Mouse (Mus musculus): ENCODE measurements at regions not wholly inside any gene's neighbourhood (a gene's known extent, or its start where the extent isn't known, plus 50 kb on each side); places are given as distances from the start of the nearest gene placed in this dataset.

DNA sequence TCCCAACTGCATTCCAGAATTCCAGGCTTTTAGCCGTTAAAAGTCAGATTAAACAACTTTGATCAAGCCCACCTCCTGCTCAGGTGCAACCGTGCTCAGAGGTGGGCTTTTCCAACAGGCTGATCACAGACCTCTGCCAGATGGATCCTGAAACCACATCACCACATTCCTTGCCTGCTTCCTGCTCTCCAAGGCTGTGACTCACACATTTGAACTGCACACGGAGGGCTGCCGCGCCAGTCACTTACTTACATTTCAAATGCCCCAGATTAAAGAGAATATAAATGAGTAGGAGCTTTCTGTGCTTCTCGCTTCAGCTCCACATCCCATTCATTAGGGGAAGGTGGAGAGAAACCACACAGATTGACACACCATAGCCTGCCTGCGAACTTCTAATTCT is 367.6 kb downstream of the Rpl36a-ps1 start:
- peak; percentile 37; the same call in 1 of the 2 replicates for ATAC-seq (ENCODE audit: low read depth)
- Histone ChIP-seq H3K36me3 (ENCODE audit: control insufficient read depth, insufficient read depth, low read length) (no peaks in the 10 kb centered on the region), H3K27me3 (replicated peaks; ENCODE audit: control insufficient read depth, insufficient read depth, low read length) (no peaks in the 10 kb centered on the region), H3K4me2 (ENCODE audit: low read depth, low read length) (no peak overlapping the region), H3K27ac (replicated peaks; ENCODE audit: low read depth, low read length) (no peak overlapping the region), H3K4me1 (ENCODE audit: control insufficient read depth, insufficient read depth, low read length) (no peaks in the 10 kb centered on the region), H3K9me3 (ENCODE audit: control insufficient read depth, low read length) (no peaks in the 10 kb centered on the region), H3K4me3 (ENCODE audit: low read depth, low read length) (no peak overlapping the region), H3K9ac (ENCODE audit: low read depth, low read length) (no peak overlapping the region)
- 28% methylated on average over 7 of the region's 7 CpGs for WGBS
- DNase-seq (ENCODE audit: low spot score), result peak; percentile 42

DNA sequence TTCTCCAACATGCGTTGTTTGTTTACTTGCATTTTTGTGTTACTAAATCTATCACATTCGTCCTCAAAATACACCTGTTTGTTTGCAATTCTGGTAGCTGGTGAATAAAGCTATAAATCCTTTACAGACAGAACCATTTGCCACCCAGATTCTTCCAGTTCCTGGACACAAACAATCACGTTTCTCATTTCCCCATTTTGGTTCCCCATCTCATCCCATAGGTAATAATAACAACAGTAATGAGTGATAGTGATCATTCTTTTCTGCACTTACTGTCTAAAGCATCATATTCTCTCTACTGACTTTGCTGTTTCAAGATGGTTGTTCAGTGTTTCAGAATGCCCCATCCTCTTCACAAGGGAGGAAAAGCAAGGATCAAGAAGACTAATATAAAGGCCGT is 368.3 kb downstream of the Rpl36a-ps1 start:
- Histone ChIP-seq H3K9me3 (ENCODE audit: control insufficient read depth, low read length) (no peaks in the 10 kb centered on the region), H3K9ac (ENCODE audit: low read depth, low read length) (no peak overlapping the region)
- 85% methylated on average over 4 of the region's 4 CpGs for WGBS

DNA sequence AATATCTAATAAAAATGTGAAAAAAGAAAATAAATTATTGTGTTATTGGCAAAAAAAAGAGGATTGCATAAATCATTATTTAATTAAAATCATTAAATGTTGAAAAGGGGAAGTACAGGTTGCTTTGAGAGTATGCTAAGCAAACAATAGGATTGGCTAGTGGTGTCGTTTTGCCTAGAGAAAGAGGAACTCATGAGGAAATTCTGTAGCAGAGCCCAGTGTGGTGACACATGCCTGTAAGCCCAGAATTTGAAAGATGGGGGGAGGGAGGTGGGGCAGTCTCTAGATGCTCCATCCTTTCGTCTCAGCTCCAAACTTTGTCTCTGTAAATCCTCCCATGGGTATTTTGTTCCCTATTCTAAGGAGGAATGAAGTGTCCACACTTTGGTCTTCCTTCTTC is 388.3 kb downstream of the Rpl36a-ps1 start:
- 45% methylated on average over 2 of the region's 2 CpGs for WGBS
- no peak overlapping the region for H3K4me3 ChIP-seq (ENCODE audit: low read depth, low read length)
- no peak for ATAC-seq (ENCODE audit: low read depth)
- H3K27me3 ChIP-seq (replicated peaks; ENCODE audit: control insufficient read depth, insufficient read depth, low read length), result no peaks in the 10 kb centered on the region
- no peak overlapping the region for H3K9ac ChIP-seq (ENCODE audit: low read depth, low read length)
- no peak for DNase-seq (ENCODE audit: low spot score)
- H3K27ac ChIP-seq (replicated peaks; ENCODE audit: low read depth, low read length), result no peak overlapping the region
- H3K4me2 ChIP-seq (ENCODE audit: low read depth, low read length), result no peak overlapping the region
- no peaks in the 10 kb centered on the region for H3K36me3 ChIP-seq (ENCODE audit: control insufficient read depth, insufficient read depth, low read length)
- H3K9me3 ChIP-seq (ENCODE audit: control insufficient read depth, low read length), result no peaks in the 10 kb centered on the region
- H3K4me1 ChIP-seq (ENCODE audit: control insufficient read depth, insufficient read depth, low read length), result no peaks in the 10 kb centered on the region

More for the DNA sequence above, 368.3 kb downstream of the Rpl36a-ps1 start:
- H3K27me3 ChIP-seq (replicated peaks; ENCODE audit: control insufficient read depth, insufficient read depth, low read length), result no peaks in the 10 kb centered on the region
- ATAC-seq (ENCODE audit: low read depth) (no peak), DNase-seq (ENCODE audit: low spot score) (no peak)
- H3K4me3 ChIP-seq (ENCODE audit: low read depth, low read length), result no peak overlapping the region
- H3K27ac ChIP-seq (replicated peaks; ENCODE audit: low read depth, low read length), result no peak overlapping the region
- H3K4me2 ChIP-seq (ENCODE audit: low read depth, low read length), result no peak overlapping the region
- H3K4me1 ChIP-seq (ENCODE audit: control insufficient read depth, insufficient read depth, low read length), result no peaks in the 10 kb centered on the region
- H3K36me3 ChIP-seq (ENCODE audit: control insufficient read depth, insufficient read depth, low read length), result no peaks in the 10 kb centered on the region

- DNase-seq (ENCODE audit: low spot score), result no peak
- no peak overlapping the region for H3K4me3 ChIP-seq (ENCODE audit: low read depth, low read length)
- H3K27me3 ChIP-seq (replicated peaks; ENCODE audit: control insufficient read depth, insufficient read depth, low read length), result no peaks in the 10 kb centered on the region
- no peaks in the 10 kb centered on the region for H3K36me3 ChIP-seq (ENCODE audit: control insufficient read depth, insufficient read depth, low read length)
- H3K9ac ChIP-seq (ENCODE audit: low read depth, low read length), result no peak overlapping the region
- no peaks in the 10 kb centered on the region for H3K4me1 ChIP-seq (ENCODE audit: control insufficient read depth, insufficient read depth, low read length)
- no peak overlapping the region for H3K27ac ChIP-seq (replicated peaks; ENCODE audit: low read depth, low read length)
- no peak overlapping the region for H3K4me2 ChIP-seq (ENCODE audit: low read depth, low read length)
- ATAC-seq (ENCODE audit: low read depth), result no peak
- WGBS, result 91% methylated on average over 2 of the region's 2 CpGs
- H3K9me3 ChIP-seq (ENCODE audit: control insufficient read depth, low read length), result no peaks in the 10 kb centered on the region
Measured at GRCm38 (mm10) chr14:98596252-98596651, 397.9 kb downstream of the Rpl36a-ps1 start.

DNA sequence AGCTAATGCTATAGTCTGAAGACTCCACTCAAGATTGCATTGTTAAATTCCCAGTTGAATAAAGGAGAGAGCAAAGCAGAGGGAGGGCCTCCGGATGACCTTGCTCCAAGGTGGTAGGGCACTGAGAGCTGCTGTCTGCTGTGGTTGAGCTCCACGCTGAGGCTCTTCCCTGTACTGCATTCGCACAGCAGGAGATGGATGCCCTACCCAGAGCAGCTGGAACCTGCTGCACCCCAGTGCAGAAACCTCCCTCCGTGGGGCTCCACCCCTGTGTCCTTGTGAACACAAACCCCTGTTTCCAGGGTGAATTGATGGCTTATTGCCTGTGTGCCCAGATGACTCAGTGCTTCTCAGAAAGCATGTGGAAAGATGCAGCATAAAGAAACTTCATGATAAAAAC is 404.3 kb downstream of the Rpl36a-ps1 start:
- peak; percentile 76 for ATAC-seq (ENCODE audit: low read depth)

DNA sequence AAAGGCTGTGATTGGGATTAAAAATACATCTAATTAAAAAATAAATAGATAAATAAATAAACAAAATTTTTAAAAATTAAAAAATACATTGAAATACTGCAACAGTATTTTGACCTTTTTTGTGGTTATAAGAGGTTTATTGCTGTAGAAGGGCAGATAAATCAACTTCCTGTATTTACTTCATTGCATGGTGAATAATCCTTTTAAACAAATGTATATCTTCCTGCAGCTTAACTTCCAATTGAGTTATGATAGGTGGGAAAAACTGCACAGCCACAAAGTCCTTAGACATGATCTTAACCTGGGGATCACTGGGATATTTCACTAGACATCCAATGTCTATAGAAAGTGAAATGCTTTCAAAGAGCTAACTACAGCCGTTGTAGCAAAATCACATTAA is 402.1 kb upstream of the Dach1 start:
- ATAC-seq (ENCODE audit: low read depth), result no peak

More for the DNA sequence above, 404.3 kb downstream of the Rpl36a-ps1 start:
- Histone ChIP-seq H3K27ac (replicated peaks; ENCODE audit: low read depth, low read length) (no peak overlapping the region), H3K4me2 (ENCODE audit: low read depth, low read length) (no peak overlapping the region), H3K4me1 (ENCODE audit: control insufficient read depth, insufficient read depth, low read length) (no peaks in the 10 kb centered on the region), H3K9ac (ENCODE audit: low read depth, low read length) (no peak overlapping the region), H3K4me3 (ENCODE audit: low read depth, low read length) (no peak overlapping the region), H3K9me3 (ENCODE audit: control insufficient read depth, low read length) (no peaks in the 10 kb centered on the region), H3K36me3 (ENCODE audit: control insufficient read depth, insufficient read depth, low read length) (no peaks in the 10 kb centered on the region), H3K27me3 (replicated peaks; ENCODE audit: control insufficient read depth, insufficient read depth, low read length) (no peaks in the 10 kb centered on the region)
- peak; percentile 23 for DNase-seq (ENCODE audit: low spot score)
- WGBS, result 14% methylated on average over 4 of the region's 4 CpGs

DNA sequence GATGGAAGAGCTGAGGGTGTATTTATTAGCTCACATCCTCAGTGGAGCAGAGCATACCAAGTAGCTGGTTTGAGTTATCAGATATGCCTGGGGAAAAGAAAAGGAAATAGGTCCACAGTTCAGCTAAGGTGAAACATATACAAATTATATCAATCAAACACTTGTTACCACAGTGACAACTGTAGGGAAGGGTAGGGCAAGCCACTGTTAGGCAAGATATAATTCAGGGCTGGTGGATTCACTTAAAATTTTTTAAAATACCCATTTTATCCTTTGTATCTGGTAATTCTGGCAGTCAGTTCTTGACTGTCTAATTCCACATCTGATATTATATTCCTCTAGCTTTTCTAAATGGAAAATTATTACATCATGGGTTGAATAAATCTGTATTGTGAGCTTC is 392.4 kb upstream of the Dach1 start:
- no peaks in the 10 kb centered on the region for H3K4me1 ChIP-seq (ENCODE audit: control insufficient read depth, insufficient read depth, low read length)
- no peak overlapping the region for H3K4me2 ChIP-seq (ENCODE audit: low read depth, low read length)
- ATAC-seq (ENCODE audit: low read depth), result no peak
- no peak overlapping the region for H3K4me3 ChIP-seq (ENCODE audit: low read depth, low read length)
- no peaks in the 10 kb centered on the region for H3K9me3 ChIP-seq (ENCODE audit: control insufficient read depth, low read length)
- H3K36me3 ChIP-seq (ENCODE audit: control insufficient read depth, insufficient read depth, low read length), result no peaks in the 10 kb centered on the region
- H3K9ac ChIP-seq (ENCODE audit: low read depth, low read length), result no peak overlapping the region
- H3K27me3 ChIP-seq (replicated peaks; ENCODE audit: control insufficient read depth, insufficient read depth, low read length), result no peaks in the 10 kb centered on the region
- DNase-seq (ENCODE audit: low spot score), result no peak
- H3K27ac ChIP-seq (replicated peaks; ENCODE audit: low read depth, low read length), result no peak overlapping the region

More for the DNA sequence above, 402.1 kb upstream of the Dach1 start:
- Histone ChIP-seq H3K9ac (ENCODE audit: low read depth, low read length) (no peak overlapping the region), H3K27me3 (replicated peaks; ENCODE audit: control insufficient read depth, insufficient read depth, low read length) (no peaks in the 10 kb centered on the region), H3K4me2 (ENCODE audit: low read depth, low read length) (no peak overlapping the region), H3K27ac (replicated peaks; ENCODE audit: low read depth, low read length) (no peak overlapping the region), H3K9me3 (ENCODE audit: control insufficient read depth, low read length) (no peaks in the 10 kb centered on the region), H3K4me3 (ENCODE audit: low read depth, low read length) (no peak overlapping the region), H3K4me1 (ENCODE audit: control insufficient read depth, insufficient read depth, low read length) (no peaks in the 10 kb centered on the region), H3K36me3 (ENCODE audit: control insufficient read depth, insufficient read depth, low read length) (no peaks in the 10 kb centered on the region)
- 91% methylated on average over 1 of the region's 1 CpGs for WGBS
- no peak for DNase-seq (ENCODE audit: low spot score)

DNA sequence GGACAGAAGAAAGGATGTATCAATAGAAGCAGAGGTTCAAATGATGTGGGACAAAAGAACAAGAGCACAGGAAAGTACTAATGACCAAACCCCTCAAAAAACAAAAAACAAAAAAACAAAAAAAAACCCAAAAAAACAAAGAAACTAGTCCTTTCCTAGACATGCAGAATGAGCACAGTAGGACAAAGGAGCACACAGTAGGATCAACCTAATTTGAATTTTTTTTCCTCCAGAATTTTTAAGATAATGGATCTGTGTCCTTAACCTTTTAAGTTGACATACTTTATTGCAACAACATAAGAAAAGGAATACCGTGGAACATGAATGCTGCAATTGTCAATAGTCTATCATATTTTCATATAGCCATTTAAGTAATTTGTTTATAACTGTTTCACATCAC is 370.2 kb upstream of the Dach1 start:
- H3K9me3 ChIP-seq (ENCODE audit: control insufficient read depth, low read length), result no peaks in the 10 kb centered on the region
- no peak overlapping the region for H3K4me2 ChIP-seq (ENCODE audit: low read depth, low read length)
- ATAC-seq (ENCODE audit: low read depth), result no peak
- H3K27ac ChIP-seq (replicated peaks; ENCODE audit: low read depth, low read length), result no peak overlapping the region
- no peak overlapping the region for H3K9ac ChIP-seq (ENCODE audit: low read depth, low read length)
- WGBS, result 91% methylated on average over 1 of the region's 1 CpGs
- no peaks in the 10 kb centered on the region for H3K36me3 ChIP-seq (ENCODE audit: control insufficient read depth, insufficient read depth, low read length)
- no peak for DNase-seq (ENCODE audit: low spot score)
- H3K27me3 ChIP-seq (replicated peaks; ENCODE audit: control insufficient read depth, insufficient read depth, low read length), result no peaks in the 10 kb centered on the region
- no peak overlapping the region for H3K4me3 ChIP-seq (ENCODE audit: low read depth, low read length)
- H3K4me1 ChIP-seq (ENCODE audit: control insufficient read depth, insufficient read depth, low read length), result no peaks in the 10 kb centered on the region

- H3K27ac ChIP-seq (replicated peaks; ENCODE audit: low read depth, low read length), result no peak overlapping the region
- H3K4me2 ChIP-seq (ENCODE audit: low read depth, low read length), result no peak overlapping the region
- H3K9me3 ChIP-seq (ENCODE audit: control insufficient read depth, low read length), result no peaks in the 10 kb centered on the region
- H3K4me3 ChIP-seq (ENCODE audit: low read depth, low read length), result no peak overlapping the region
- no peak overlapping the region for H3K9ac ChIP-seq (ENCODE audit: low read depth, low read length)
- no peak for ATAC-seq (ENCODE audit: low read depth)
- WGBS, result 36% methylated on average over 4 of the region's 4 CpGs
- DNase-seq (ENCODE audit: low spot score), result peak; percentile 3
- no peaks in the 10 kb centered on the region for H3K27me3 ChIP-seq (replicated peaks; ENCODE audit: control insufficient read depth, insufficient read depth, low read length)
- no peaks in the 10 kb centered on the region for H3K4me1 ChIP-seq (ENCODE audit: control insufficient read depth, insufficient read depth, low read length)
- no peaks in the 10 kb centered on the region for H3K36me3 ChIP-seq (ENCODE audit: control insufficient read depth, insufficient read depth, low read length)
Measured at GRCm38 (mm10) chr14:98538267-98538666, 368.7 kb upstream of the Dach1 start.
